Mouse (Mus musculus): ENCODE data around the gene Rnf215.
A peak's percentile ranks its signal among the peaks of the same experiment; 100 is the strongest.
"Not testable (repeated sequence)": the region's sequence is repeated elsewhere in the genome, so short reads cannot be mapped to it uniquely, and the experiment has no call there.

Gene Rnf215

GRCm38 (mm10) chr11:4113970-4114369 is 21.0 kb upstream of the Rnf215 start:
- no peak for DNase-seq

DNA sequence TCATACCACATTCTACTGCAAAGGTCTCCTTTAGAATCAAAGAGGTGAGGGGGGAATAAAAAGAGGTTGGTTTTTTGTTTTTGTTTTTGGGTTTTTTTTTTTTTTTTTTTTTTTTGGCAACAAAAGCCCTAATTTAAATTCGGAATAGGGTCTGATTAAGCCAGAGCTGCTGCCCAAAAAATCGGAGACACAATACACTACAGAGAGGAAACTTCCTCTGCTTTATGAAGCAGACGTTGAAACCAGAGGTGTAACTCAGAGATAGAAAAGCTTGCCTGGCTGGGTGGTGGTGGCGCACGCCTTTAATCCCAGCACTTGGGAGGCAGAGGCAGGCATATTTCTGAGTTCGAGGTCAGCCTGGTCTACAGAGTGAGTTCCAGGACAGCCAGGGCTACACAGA is 20.5 kb upstream of the Rnf215 start:
- not testable (repeated sequence) for DNase-seq

GRCm38 (mm10) chr11:4115407-4115806 is 19.6 kb upstream of the Rnf215 start:
- DNase-seq = no peak

DNA sequence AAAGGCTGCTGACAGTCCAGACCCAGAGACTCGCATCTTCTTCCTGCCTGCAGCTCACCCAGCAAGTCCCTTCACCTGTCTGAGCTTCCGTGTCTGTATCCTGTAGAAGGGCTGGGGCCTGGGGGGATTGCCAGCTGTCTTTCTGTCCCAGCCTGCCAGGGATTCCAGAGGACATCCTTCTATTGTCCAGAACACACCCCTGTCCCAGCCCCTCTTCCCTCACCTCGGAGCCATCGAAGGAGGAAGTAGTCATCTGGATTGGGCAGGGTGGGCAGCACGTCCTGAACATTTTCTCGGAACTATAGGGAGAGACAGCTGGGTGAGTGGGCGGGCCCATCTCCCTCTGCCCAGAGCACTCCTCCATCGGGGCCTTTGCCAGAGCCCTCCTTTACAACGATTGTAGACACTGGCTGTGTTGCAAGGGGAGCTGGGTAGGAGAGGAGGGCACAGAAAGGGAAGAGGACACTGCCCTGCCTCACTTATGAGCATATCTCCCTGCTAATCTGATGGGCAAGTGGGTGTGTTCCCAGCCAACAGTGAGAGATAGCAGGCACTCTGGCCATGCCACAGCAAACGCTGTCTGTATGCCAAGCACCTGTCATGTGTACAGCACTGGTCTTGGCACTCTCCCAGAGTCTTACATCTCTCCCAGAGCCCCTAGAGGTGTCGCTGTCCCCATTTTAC is 18.4 kb upstream of the Rnf215 start:
- DNase-seq = peak; percentile 91

DNA sequence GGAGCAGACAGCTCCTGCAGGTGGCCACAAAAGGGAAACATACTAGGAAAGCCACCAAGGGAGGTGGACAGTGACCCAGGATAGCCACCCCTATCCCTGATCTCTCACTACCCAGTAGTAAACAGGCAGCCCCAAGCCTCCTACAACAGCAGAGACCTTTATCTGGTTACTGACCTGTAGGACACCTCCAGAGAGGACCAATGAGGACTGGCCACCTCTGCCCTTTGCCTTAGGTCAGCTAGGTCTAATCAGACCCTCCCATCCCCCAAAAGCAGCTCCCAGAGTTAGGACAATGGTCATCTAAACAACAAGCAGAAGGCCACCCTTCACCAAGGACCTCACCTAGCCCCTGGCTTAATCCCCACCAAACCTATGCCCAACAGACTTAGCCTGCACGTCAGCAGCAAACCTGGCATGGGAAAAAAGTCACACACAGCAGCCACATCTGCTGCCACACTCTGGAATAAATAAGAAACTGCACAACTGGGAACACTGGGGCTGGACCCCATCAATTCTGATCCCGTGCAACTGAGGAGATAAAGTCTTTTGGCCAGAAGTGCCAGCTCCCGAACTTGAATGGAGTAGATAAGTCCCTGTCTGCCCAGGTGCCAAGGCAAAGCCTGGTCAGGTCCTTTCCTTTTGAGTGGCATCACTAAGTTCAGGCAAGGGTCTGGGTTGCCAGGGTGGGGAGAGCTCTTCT is 17.5 kb upstream of the Rnf215 start:
- no peak for DNase-seq

GRCm38 (mm10) chr11:4118081-4118921 is 16.7 kb upstream of the Rnf215 start:
- DNase-seq = peak; percentile 96

DNA sequence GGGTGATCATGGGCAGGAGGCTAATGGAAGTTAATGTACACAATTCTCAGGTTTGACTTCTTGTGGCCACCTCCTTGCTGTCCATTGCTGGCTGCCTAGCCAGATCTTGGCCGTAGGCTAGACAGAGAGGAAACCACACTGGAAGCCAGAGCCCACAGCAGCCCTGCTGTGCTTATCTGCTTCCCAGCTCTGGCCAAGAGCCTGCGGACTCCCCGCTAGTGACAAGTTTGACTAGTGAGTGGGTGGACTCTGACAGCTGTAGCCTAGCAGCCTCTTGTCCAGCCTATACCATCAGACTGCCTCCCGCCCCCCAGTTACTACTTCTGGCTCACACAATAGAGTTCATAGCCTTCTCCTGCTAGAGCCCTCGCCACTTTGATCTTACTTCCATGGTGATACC is 15.4 kb upstream of the Rnf215 start:
- DNase-seq = no peak

GRCm38 (mm10) chr11:4121691-4122090 is 13.3 kb upstream of the Rnf215 start:
- no peak for DNase-seq

- DNase-seq = no peak
Observed at GRCm38 (mm10) chr11:4122226-4122625, 12.8 kb upstream of the Rnf215 start.

GRCm38 (mm10) chr11:4122742-4123579 is 12.0 kb upstream of the Rnf215 start, which contains the start of gene Sec14l2:
TSS of gene Sec14l2 (minus strand) at chr11:4123415.
- DNase-seq = no peak

DNA sequence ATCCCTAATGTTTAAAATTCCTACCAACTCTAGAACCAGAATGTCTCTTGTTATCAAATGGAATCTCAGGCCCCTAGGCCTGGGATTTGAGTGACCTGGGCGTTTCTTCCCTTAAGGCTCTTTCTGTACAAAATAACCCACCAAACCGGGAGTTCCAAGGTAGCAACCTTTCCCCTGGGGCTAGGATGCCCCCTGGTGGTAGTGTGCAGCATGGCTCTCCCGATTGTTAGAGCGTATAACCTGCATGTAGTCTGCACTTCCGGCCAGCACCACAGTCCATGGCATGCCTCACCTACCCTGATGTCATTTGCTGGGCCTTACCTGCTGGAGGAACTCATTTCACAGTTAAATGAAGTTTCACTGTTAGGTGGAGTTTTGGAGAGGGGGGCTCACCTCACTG is 11.1 kb upstream of the Rnf215 start:
- DNase-seq = no peak

- DNase-seq = no peak
Observed at GRCm38 (mm10) chr11:4127059-4127458, 7.9 kb upstream of the Rnf215 start.

DNA sequence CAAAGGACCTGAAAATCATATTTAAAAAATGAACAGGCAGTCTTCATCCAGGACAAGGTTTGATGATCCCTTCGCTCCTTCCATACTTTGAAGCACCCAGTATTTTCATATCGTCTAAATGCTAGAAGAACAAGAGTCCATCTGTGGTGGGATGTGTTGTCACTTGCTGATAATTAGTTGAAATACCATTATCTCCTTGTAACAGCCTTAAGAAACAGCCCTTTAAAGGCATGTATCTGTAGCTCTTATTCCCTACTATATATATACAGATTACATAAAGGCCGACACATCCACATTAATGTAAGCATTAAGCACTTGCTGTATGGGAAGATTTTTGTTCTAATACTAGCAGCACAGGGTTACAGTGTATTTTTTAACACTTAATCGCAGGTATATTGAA is 6.5 kb upstream of the Rnf215 start:
- DNase-seq = not testable (repeated sequence)

DNA sequence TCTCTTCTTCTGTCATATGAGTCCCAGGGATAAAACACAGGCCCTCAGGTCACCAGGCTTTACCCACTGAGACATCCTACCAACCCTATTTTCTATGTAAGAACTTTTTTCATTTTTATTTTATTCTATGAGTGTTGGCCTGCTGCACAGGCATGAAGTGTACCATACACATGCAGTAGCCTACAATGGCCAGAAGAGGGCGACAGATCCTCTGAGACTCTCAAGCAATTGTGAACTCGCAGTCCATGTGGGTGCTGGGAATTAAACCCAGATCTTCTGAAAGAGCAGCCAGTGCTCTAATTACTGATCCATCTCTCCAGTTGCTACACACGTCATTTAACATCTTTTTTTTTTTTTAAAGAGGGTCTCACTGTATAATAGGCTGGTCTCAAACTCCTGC is 1.6 kb upstream of the Rnf215 start:
- DNase-seq = no peak

GRCm38 (mm10) chr11:4134400-4134799 is 602 bp upstream of the Rnf215 start:
- DNase-seq = no peak

DNA sequence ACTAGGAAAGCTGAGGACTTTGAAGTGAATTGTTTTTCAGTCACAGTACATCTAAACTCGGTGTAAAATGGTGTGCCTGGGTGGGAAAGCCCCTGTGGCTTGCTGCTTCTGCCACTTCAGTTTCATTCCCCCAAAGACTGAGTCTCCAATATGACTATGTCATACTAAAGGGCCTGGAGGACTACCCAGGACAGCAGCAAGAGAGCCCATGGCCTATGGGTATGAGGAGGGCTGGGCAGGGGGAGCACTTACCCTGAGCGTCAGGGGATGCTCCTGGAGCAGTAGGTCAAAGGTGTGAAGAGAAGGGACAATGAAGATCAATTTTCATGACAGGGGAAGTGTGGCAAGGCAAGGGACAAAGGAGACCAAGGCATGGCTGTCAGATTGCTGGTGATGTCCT is 4.0 kb downstream of the Rnf215 start:
- DNase-seq = no peak

DNA sequence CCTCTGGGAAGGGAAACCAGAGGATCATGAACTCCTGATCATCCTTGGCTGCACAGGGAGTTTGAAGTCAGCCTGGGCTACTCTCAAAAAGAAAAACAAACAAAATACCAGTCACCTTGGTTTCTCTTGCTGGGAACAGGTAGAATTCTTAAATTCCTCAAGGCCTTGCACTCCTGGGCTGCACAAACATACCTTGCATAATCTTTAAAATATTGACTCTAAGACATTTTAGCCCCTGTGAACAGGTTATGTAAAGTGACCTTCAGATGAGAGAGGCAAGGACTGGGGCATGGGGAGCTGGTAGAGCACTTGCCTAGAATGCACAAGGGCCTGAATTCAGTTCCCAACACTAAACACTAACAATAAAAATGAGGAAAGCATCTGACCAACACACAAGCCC is 6.5 kb downstream of the Rnf215 start:
- DNase-seq = no peak

- DNase-seq = no peak
Observed at GRCm38 (mm10) chr11:4142352-4142751, 7.3 kb downstream of the Rnf215 start.

- DNase-seq = no peak
Observed at GRCm38 (mm10) chr11:4143281-4144062, 8.5 kb downstream of the Rnf215 start.

DNA sequence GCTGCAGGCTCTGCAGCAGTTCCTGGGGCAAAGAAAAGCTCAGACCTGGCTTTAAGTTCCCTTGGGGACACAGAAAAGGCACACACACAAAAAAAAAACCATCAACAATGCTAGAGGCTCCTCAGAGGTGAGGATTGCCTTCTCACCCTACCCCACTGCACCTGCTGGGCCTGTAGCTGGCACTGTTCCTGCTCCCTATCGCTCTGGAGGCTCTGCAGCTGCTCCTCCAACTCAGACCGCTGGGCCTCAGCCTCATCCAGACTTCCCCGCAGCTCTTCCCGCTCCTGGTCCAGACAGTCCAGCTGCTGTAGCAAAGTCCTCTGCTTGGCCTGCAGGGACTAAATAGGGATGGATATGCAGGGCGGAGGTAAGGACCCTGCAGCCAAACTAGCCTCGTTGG is 11.4 kb downstream of the Rnf215 start:
- no peak for DNase-seq

DNA sequence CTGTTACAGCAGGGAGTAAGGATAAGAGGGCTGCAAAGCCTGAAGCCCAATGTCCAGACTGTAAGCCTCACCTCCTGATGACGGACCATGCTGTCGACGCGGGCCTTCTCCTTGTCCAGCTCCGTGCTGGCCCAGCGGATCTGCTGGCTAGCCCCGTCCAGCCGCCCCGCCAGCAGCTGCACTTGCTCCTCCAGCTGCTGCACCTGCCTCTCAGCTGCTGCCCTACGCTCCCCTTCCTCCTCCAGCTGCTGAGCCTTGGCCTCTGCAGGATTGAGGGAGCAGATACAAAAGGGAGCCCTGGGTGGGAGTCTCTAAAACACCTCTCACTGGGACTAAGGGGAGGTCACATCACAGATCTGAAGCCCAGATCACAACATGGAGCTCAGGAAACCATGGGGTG is 12.1 kb downstream of the Rnf215 start:
- DNase-seq = no peak

DNA sequence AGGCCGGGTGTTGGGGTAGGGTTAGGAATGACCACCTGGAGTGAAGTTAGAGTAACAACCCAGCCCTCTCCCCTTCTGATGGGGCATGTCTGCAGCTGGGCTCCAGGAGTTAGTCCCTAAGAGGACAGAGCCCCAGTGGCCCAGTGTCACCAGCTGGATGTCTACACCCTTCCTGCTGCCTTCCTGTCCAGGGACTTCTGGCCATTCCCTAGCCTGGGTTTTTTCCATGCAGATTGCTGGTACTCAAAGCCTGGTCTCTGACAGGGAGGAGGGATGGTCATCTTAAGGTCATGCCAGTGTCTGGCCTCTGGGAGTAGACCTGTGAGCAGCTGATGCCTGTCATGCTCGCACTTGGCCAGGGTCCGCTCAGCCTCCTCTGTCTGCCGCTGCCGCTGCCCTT is 13.1 kb downstream of the Rnf215 start:
- DNase-seq = peak; percentile 97

Data from heart, adult 11 months (tissue).